21 mouse cellular contexts compared by ENCODE assay signal in genomic region chr7:116186847-116187246, GRCm38 (mm10).
DNase-seq lines count a peak whose midpoint lies in the region; ATAC-seq lines count a peak whose summit lies in the region.
"Had no signal": no experiment of that assay in that cellular context is flagged by ENCODE, and none has a peak within 500 bp of the region (broad histone marks: within the 10 kb centered on the region; RNA-seq: fewer than 3 reads in every experiment).

No protein-coding gene starts in this region.

- H3K4me3 ChIP-seq in forebrain, embryonic 10.5 days = no peak overlapping the region
- H3K4me3 ChIP-seq in forebrain, embryonic 16.5 days (replicated peaks; ENCODE audit: low read length) = no peak overlapping the region
- H3K4me3 ChIP-seq in heart, embryonic 16.5 days (ENCODE audit: low read length) = no peak overlapping the region
- no peak overlapping the region for H3K4me3 ChIP-seq in midbrain, embryonic 10.5 days
- H3K4me3 ChIP-seq in midbrain, embryonic 16.5 days (ENCODE audit: low read depth, low read length) = no peak overlapping the region
- H3K4me3 ChIP-seq in limb, embryonic 11.5 days (ENCODE audit: low read depth, low read length) = no peak overlapping the region
- H3K4me3 ChIP-seq: hindbrain, embryonic 12.5 days; midbrain, embryonic 15.5 days; neural tube, embryonic 12.5 days had no signal

- no peaks in the 10 kb centered on the region for H3K9me3 ChIP-seq in forebrain, embryonic 10.5 days
- H3K9me3 ChIP-seq in forebrain, embryonic 16.5 days (ENCODE audit: control insufficient read depth, low read length) = no peaks in the 10 kb centered on the region
- no peaks in the 10 kb centered on the region for H3K9me3 ChIP-seq in heart, embryonic 16.5 days (replicated peaks; ENCODE audit: control insufficient read depth, low read length)
- no peaks in the 10 kb centered on the region for H3K9me3 ChIP-seq in midbrain, embryonic 10.5 days (replicated peaks)
- no peaks in the 10 kb centered on the region for H3K9me3 ChIP-seq in midbrain, embryonic 16.5 days (replicated peaks; ENCODE audit: control insufficient read depth, low read length, poor library complexity, severe bottlenecking)
- H3K9me3 ChIP-seq in limb, embryonic 11.5 days (ENCODE audit: control insufficient read depth, low read length) = no peaks in the 10 kb centered on the region
- H3K9me3 ChIP-seq: hindbrain, embryonic 12.5 days; midbrain, embryonic 15.5 days; neural tube, embryonic 12.5 days had no signal

- peaks cover 79% of the 10 kb centered on the region for H3K4me1 ChIP-seq in forebrain, embryonic 10.5 days
- H3K4me1 ChIP-seq in forebrain, embryonic 16.5 days (replicated peaks; ENCODE audit: control insufficient read depth, insufficient read depth, low read length) = peaks cover 35% of the 10 kb centered on the region
- peaks cover 87% of the 10 kb centered on the region for H3K4me1 ChIP-seq in heart, embryonic 16.5 days (ENCODE audit: control insufficient read depth, insufficient read depth, low read length)
- peaks cover 65% of the 10 kb centered on the region for H3K4me1 ChIP-seq in midbrain, embryonic 10.5 days
- peaks cover 53% of the 10 kb centered on the region for H3K4me1 ChIP-seq in midbrain, embryonic 16.5 days (ENCODE audit: control insufficient read depth, insufficient read depth, low read length)
- H3K4me1 ChIP-seq in limb, embryonic 11.5 days (ENCODE audit: control insufficient read depth, insufficient read depth, low read length) = peaks cover 16% of the 10 kb centered on the region

- no peak for DNase-seq in forebrain, embryonic 10.5 days (ENCODE audit: extremely low spot score, low spot score)
- DNase-seq in heart, adult 11 months = no peak
- no peak for DNase-seq in midbrain, embryonic 10.5 days (ENCODE audit: low spot score)
- DNase-seq in limb, embryonic 11.5 days (ENCODE audit: low spot score) = peak; percentile 62
- no peak for DNase-seq in spleen, postnatal 4 days (ENCODE audit: low spot score in 2 of 2)
- DNase-seq: cerebellum, adult 8-10 months; gastrocnemius, postnatal 36 days; kidney, adult 11 months; kidney, postnatal 25 days; lung, postnatal 36 days; spleen, adult 18-20 months; thymus, postnatal 25 days had no signal

- H3K4me2 ChIP-seq in forebrain, embryonic 16.5 days (ENCODE audit: low read length) = no peak overlapping the region
- peak overlapping the region; percentile 9; the same call in 1 of the 2 replicates for H3K4me2 ChIP-seq in heart, embryonic 16.5 days (ENCODE audit: low read depth, low read length)
- no peak overlapping the region for H3K4me2 ChIP-seq in midbrain, embryonic 16.5 days (ENCODE audit: low read length)
- no peak overlapping the region for H3K4me2 ChIP-seq in limb, embryonic 11.5 days (ENCODE audit: low read depth, severe bottlenecking)
- H3K4me2 ChIP-seq: hindbrain, embryonic 12.5 days; midbrain, embryonic 15.5 days; neural tube, embryonic 12.5 days had no signal

- peak overlapping the region; percentile 57 for H3K27ac ChIP-seq in forebrain, embryonic 10.5 days
- no peak overlapping the region for H3K27ac ChIP-seq in forebrain, embryonic 16.5 days (ENCODE audit: low read length)
- H3K27ac ChIP-seq in heart, embryonic 16.5 days (ENCODE audit: low read length) = peak overlapping the region; percentile 65
- H3K27ac ChIP-seq in midbrain, embryonic 10.5 days (replicated peaks) = peak overlapping the region; percentile 24; the same call in 1 of the 2 replicates
- H3K27ac ChIP-seq in midbrain, embryonic 16.5 days (ENCODE audit: low read length) = no peak overlapping the region
- H3K27ac ChIP-seq in limb, embryonic 11.5 days (replicated peaks; ENCODE audit: low read depth, low read length) = no peak overlapping the region
- H3K27ac ChIP-seq: hindbrain, embryonic 12.5 days; liver, embryonic 14.5 days; midbrain, embryonic 15.5 days; neural tube, embryonic 12.5 days; stomach, postnatal 0 days had no signal

- H3K27me3 ChIP-seq in forebrain, embryonic 10.5 days (ENCODE audit: poor library complexity, severe bottlenecking) = no peaks in the 10 kb centered on the region
- H3K27me3 ChIP-seq in forebrain, embryonic 16.5 days (replicated peaks; ENCODE audit: control insufficient read depth, insufficient read depth, low read length) = no peaks in the 10 kb centered on the region
- H3K27me3 ChIP-seq in heart, embryonic 16.5 days (ENCODE audit: control insufficient read depth, insufficient read depth, low read length) = no peaks in the 10 kb centered on the region
- no peaks in the 10 kb centered on the region for H3K27me3 ChIP-seq in midbrain, embryonic 10.5 days (ENCODE audit: low read depth, poor library complexity, severe bottlenecking)
- no peaks in the 10 kb centered on the region for H3K27me3 ChIP-seq in midbrain, embryonic 16.5 days (ENCODE audit: control insufficient read depth, insufficient read depth, low read depth, low read length)
- H3K27me3 ChIP-seq in limb, embryonic 11.5 days (ENCODE audit: control insufficient read depth, insufficient read depth, low read length) = no peaks in the 10 kb centered on the region
- H3K27me3 ChIP-seq: hindbrain, embryonic 12.5 days; midbrain, embryonic 15.5 days; neural tube, embryonic 12.5 days; Patski had no signal

- no peak overlapping the region for H3K9ac ChIP-seq in forebrain, embryonic 16.5 days (replicated peaks; ENCODE audit: low read depth, low read length)
- no peak overlapping the region for H3K9ac ChIP-seq in heart, embryonic 16.5 days (ENCODE audit: low read length)
- H3K9ac ChIP-seq in midbrain, embryonic 16.5 days (ENCODE audit: low read depth, low read length) = no peak overlapping the region
- no peak overlapping the region for H3K9ac ChIP-seq in limb, embryonic 11.5 days (ENCODE audit: low read length)
- H3K9ac ChIP-seq: hindbrain, embryonic 12.5 days; liver, embryonic 14.5 days; midbrain, embryonic 15.5 days; neural tube, embryonic 12.5 days had no signal

- no peak for ATAC-seq in forebrain, embryonic 16.5 days
- ATAC-seq in heart, embryonic 16.5 days (replicated peaks; ENCODE audit: extremely low read depth, insufficient read depth, low FRiP score) = no peak
- no peak for ATAC-seq in midbrain, embryonic 16.5 days
- ATAC-seq in limb, embryonic 11.5 days (ENCODE audit: insufficient number of reproducible peaks, low FRiP score, low TSS enrichment, low read depth) = no peak
- ATAC-seq: midbrain, embryonic 15.5 days; Patski had no signal

- peaks cover 17% of the 10 kb centered on the region for H3K36me3 ChIP-seq in forebrain, embryonic 10.5 days (replicated peaks)
- no peaks in the 10 kb centered on the region for H3K36me3 ChIP-seq in forebrain, embryonic 16.5 days (ENCODE audit: control insufficient read depth, insufficient read depth)
- 0 out of 2 replicates have a peak, but pooled peaks cover 4% of the 10 kb centered on the region for H3K36me3 ChIP-seq in heart, embryonic 16.5 days (ENCODE audit: control insufficient read depth, insufficient read depth)
- peaks cover 22% of the 10 kb centered on the region for H3K36me3 ChIP-seq in midbrain, embryonic 10.5 days
- no peaks in the 10 kb centered on the region for H3K36me3 ChIP-seq in midbrain, embryonic 16.5 days (ENCODE audit: control insufficient read depth, insufficient read depth, low read length)
- no peaks in the 10 kb centered on the region for H3K36me3 ChIP-seq in limb, embryonic 11.5 days (ENCODE audit: control insufficient read depth, insufficient read depth, low read length)
- H3K36me3 ChIP-seq: hindbrain, embryonic 12.5 days; midbrain, embryonic 15.5 days; neural tube, embryonic 12.5 days had no signal

- WGBS in forebrain, embryonic 10.5 days = 86% methylated on average over 1 of the region's 1 CpGs
- 85% methylated on average over 1 of the region's 1 CpGs for WGBS in forebrain, embryonic 16.5 days
- WGBS in heart, embryonic 16.5 days = 78% methylated on average over 1 of the region's 1 CpGs
- WGBS in midbrain, embryonic 10.5 days = 84% methylated on average over 1 of the region's 1 CpGs
- 81% methylated on average over 1 of the region's 1 CpGs for WGBS in midbrain, embryonic 16.5 days
- 92% methylated on average over 1 of the region's 1 CpGs for WGBS in limb, embryonic 11.5 days

Comparison
In these comparisons a context has a peak if more than half of its experiments do, and no peak if none do; other contexts are left out.
1. H3K27ac ChIP-seq: peak in forebrain, embryonic 10.5 days (single experiment), heart, embryonic 16.5 days (single experiment) and midbrain, embryonic 10.5 days (single experiment); none in forebrain, embryonic 16.5 days (single experiment), midbrain, embryonic 16.5 days (single experiment) and limb, embryonic 11.5 days (single experiment).